Mouse (Mus musculus): Measurements from ENCODE around the gene Hdgf. TPM values are rescaled to one million over a fixed set of nuclear protein-coding genes. Genes with fewer than 3 reads are reported as not detected.
"Not testable (repeated sequence)": the region's sequence is repeated elsewhere in the genome, so short reads cannot be mapped to it uniquely, and the experiment has no call there.

Gene Hdgf
- total RNA-seq (2021): 100 to 1,000 TPM; 150 to 153 TPM

- peak; percentile 94 to 96 for DNase-seq (ENCODE audit: low spot score in 2 of 2)
- intact Hi-C loops (cut with DNase I): loop anchor here (1.0 kb wide), 2 partner anchors 21 to 24 kb away; partner anchors contain the start of genes Isg20l2, Prcc and Rrnad1
Measured at GRCm38 (mm10) chr3:87905880-87906485, at the start of gene Hdgf. Gene Hdgf (plus strand): TSS chr3:87906321.

- intact Hi-C loops (cut with DNase I): no loop called here
- no peak for DNase-seq (ENCODE audit: low spot score in 2 of 2)
Measured at GRCm38 (mm10) chr3:87857666-87858065, 48.5 kb upstream of the Hdgf start.

DNA sequence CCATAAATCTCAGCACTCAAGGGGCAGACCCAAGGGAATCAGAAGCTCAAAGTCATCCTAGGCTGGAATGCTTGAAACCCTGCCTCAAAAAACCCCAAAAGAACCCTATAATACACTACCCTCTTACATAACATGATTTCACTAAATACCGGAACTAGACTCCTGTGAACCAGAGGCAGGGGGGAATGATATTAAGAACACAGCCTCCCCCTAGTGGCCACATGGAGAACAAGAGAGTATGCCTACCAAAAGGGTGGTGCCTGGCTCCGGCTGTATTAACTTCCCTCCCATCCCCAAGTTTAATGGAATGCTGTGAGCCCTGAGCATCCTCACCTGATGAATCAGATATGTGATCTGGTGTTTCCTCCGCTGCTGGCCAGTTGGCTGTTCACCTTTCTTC, 46.3 kb upstream of the Hdgf start:
- intact Hi-C loops (cut with DNase I): no loop called here
- DNase-seq (ENCODE audit: low spot score in 2 of 2): peak; percentile 51 to 60

- DNase-seq (ENCODE audit: low spot score in 2 of 2); intact Hi-C loops (cut with DNase I): not testable (repeated sequence)
Measured at GRCm38 (mm10) chr3:87864111-87864510, 42.0 kb upstream of the Hdgf start.

DNA sequence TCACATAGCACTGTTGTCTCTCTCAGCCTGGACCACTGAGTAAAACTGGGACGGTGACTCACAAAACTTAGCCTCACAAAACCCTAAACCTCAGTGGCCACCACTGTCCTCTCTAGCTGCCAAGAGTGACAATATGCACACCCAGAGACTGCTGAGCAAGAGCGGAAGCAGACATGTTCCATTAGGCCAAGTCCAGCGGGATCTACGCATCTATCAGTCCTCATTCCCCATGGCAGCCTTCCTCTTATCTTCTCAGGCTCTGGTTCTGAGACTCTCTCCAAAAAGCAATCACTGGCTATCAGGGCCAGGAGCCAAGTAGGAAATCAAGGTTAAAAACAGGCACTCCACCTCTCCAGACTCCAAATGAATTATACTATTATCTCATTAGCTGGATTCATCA, 28.4 kb upstream of the Hdgf start:
- intact Hi-C loops (cut with DNase I): no loop called here
- no peak for DNase-seq (ENCODE audit: low spot score in 2 of 2)

GRCm38 (mm10) chr3:87884291-87884690, 21.8 kb upstream of the Hdgf start:
- intact Hi-C loops (cut with DNase I): no loop called here
- DNase-seq (ENCODE audit: low spot score in 2 of 2): no peak

DNA sequence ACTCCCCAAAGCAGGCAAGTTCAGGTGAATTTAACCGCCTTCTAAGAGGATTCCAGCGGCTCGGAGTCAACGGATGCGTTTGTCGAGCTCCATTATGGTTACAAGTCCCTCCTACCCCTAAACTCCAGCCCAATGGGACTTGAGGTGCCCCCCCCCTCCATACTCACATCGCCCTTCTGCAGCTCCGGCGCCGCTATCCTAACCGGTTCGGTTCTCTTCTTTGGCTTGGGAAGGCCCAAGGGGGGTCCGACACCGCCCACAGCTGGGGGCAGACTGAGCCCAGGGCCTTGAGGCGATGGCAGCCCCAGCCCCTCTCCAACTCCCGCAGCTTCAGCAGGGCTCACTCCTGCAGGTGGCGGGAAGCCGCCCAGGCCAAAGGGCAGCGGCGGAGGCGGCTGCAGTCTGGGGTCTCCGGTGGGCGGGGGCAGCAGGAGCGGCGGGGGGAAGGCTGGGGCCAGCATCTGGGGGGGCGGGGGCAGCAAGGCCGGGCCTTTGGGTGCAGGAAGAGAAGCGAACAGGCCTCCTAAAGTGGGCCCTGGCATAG, 21.3 kb upstream of the Hdgf start:
- intact Hi-C loops (cut with DNase I): loop anchor here (1.0 kb wide), 3 partner anchors 22 to 46 kb away; partner anchors contain the start of genes Hdgf, Isg20l2, Mrpl24 and Rrnad1
- peak; percentile 30 to 32 for DNase-seq (ENCODE audit: low spot score in 2 of 2)

DNA sequence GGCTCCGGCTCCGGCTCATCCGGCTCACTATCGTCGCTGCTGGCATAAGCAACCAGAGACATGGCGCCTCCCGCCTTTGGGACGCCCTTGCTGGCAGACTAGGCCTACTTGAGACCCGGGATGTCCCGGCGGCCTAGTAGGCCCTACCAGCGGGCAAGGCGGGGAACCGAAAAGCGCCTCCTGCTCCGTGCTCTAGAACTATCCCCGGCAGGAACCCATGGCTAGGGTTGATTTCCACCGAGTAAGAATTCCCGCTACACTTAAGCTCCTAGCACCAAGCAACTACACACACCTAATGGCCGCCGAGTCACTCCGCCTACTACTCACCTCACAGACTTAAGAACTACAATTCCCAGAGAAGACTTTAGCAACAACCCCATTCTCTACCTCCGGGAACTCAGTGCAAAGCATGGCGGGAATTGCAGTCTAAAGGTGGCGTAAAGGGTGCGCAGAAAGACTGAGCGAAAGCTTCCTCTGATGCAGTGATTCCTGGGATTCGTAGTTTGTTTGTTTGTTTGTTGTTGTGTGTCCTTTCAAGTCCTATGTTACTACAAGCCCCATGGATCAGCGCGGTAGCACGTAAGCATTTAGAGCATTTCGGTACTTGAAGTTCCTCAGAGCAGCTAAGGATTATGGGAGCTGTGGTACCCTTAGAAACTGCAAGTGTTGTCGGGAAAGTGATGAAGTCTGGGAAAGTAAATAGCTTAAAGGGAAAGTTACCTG, 20.7 kb upstream of the Hdgf start, which contains the start of gene Prcc:
Gene Prcc, minus strand, starts transcription at position 328 of the 723 bp plus-strand sequence.
- DNase-seq (ENCODE audit: low spot score in 2 of 2): peak; percentile 92 to 93
- intact Hi-C loops (cut with DNase I): loop anchor here (1.0 kb wide), 3 partner anchors 21 to 45 kb away; partner anchors contain the start of genes Hdgf, Isg20l2, Mrpl24 and Rrnad1

DNA sequence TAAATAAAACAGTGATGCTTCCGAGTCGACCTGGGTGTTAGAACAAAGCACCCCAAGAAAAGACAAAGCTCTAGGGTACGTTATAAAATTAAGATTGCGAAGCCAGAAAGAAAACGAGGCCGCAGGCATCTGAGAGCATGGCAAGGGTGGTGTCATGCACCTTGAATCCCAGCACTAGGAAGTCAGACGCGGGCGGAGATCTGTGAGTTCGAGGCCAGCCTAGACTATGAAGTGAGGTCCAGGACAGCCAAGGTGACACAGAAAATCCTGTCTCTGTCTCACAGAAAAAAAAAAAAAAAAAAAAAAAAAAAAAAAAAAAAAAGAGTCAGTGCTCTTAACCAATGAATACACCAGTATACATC, 20.1 kb upstream of the Hdgf start:
- intact Hi-C loops (cut with DNase I): no loop called here
- no peak for DNase-seq (ENCODE audit: low spot score in 2 of 2)

- intact Hi-C loops (cut with DNase I): no loop called here
- DNase-seq (ENCODE audit: low spot score in 2 of 2): no peak
Measured at GRCm38 (mm10) chr3:87886416-87886815, 19.7 kb upstream of the Hdgf start.

GRCm38 (mm10) chr3:87887400-87887799, 18.7 kb upstream of the Hdgf start:
- intact Hi-C loops (cut with DNase I): not testable (repeated sequence)

DNA sequence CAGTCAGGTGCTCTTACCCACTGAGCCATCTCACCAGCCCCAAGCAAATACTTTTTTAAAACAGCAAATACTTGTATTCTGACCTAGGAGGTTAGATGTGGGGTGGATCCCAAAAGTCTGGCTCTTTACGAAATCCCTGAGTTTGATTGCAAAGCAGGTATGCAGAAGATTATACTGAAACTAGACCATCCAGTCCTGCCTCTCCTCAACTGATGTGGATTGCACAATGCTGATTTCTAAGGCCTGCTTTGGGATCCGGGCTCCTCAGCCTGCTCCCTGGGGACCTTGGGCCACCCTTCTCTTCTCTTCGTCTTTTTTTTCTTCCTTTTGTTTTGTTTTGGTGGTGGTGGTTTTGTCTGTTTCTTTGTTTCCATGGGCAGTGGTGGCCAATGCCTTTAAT, 14.6 kb upstream of the Hdgf start:
- intact Hi-C loops (cut with DNase I): no loop called here

More at GRCm38 (mm10) chr3:87887400-87887799, 18.7 kb upstream of the Hdgf start:
- DNase-seq (ENCODE audit: low spot score in 2 of 2): not testable (repeated sequence)

DNA sequence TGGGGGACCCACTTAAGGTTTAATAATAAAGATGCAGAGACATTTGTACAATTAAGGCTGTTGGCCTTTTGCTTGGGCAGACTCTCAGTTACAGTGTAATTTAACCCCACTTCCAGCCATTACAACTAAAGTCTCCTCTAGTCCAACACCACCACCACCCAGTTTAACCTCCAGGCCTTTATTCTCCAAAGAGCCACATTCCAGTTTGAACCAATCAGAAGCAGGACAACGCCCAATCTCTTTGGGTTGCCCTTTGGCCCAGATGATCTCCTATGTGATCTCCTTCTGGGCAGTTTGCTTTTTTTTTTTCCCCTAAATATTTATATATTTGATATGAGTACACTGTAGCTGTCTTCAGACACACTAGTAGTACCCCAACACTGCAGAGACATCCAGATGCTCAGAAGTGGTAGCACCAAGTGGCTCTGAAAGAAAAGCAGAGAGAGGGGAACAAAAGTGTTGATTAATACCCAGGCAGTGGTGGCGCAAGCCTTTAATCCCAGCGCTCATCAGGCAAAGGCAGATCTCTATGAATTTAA, 12.7 kb upstream of the Hdgf start:
- intact Hi-C loops (cut with DNase I): no loop called here
- DNase-seq (ENCODE audit: low spot score in 2 of 2): no peak

More for the DNA sequence above, 14.6 kb upstream of the Hdgf start:
- no peak for DNase-seq (ENCODE audit: low spot score in 2 of 2)

GRCm38 (mm10) chr3:87899266-87899665, 6.9 kb upstream of the Hdgf start:
- intact Hi-C loops (cut with DNase I): no loop called here
- no peak for DNase-seq (ENCODE audit: low spot score in 2 of 2)

GRCm38 (mm10) chr3:87899776-87900175, 6.3 kb upstream of the Hdgf start:
- intact Hi-C loops (cut with DNase I): no loop called here
- no peak for DNase-seq (ENCODE audit: low spot score in 2 of 2)

DNA sequence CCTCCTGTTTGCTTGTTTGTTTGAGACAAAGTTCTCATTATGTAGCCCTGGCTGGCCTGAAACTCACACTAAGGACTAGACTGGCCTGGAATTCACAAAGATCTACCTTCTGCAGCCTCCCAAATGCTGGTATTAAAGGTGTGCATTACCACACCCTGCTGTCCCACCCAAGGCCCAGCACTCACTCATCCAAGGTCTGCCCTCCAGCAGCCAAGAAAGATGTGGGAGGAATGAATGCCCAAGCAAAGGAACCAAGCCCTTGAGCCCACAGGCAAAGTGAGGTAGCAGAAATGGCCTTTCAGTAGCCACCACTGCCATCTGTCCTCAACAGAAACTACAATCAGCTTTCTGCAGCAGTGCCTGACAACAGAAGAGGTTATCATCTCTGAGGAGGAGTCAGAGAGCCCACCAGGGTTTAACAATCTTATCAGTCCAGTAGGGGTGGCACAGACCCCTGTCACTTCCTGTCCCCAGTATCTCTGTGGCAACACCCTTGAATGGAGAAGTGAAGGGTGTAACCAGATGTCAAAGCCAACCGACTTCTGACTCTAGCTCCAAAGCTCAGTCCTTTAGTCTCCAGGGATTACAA, 5.0 kb upstream of the Hdgf start:
- intact Hi-C loops (cut with DNase I): no loop called here
- DNase-seq (ENCODE audit: low spot score in 2 of 2): no peak

- intact Hi-C loops (cut with DNase I); DNase-seq (ENCODE audit: low spot score in 2 of 2): not testable (repeated sequence)
Measured at GRCm38 (mm10) chr3:87901959-87902358, 4.2 kb upstream of the Hdgf start.

- intact Hi-C loops (cut with DNase I): no loop called here
- no peak for DNase-seq (ENCODE audit: low spot score in 2 of 2)
Measured at GRCm38 (mm10) chr3:87903821-87904220, 2.3 kb upstream of the Hdgf start.

- peak in 1 of 2 experiments; percentile 71 for DNase-seq (ENCODE audit: low spot score in 2 of 2)
- intact Hi-C loops (cut with DNase I): loop anchor here (1.0 kb wide), 2 partner anchors 21 to 24 kb away; partner anchors contain the start of genes Isg20l2, Prcc and Rrnad1
Measured at GRCm38 (mm10) chr3:87906601-87906980, 470 bp downstream of the Hdgf start.

Data from left cerebral cortex, postnatal 36 days (tissue).